Mouse (Mus musculus) liver, adult 2 months (tissue): ENCODE results near the gene Bcdin3d. TPM values are rescaled to one million over a fixed set of nuclear protein-coding genes. Genes with fewer than 3 reads are reported as not detected.

Experiments used
- DNase-seq: peaks from one replicate; pipeline ENCODE4 v3.0.0-alpha.2; 2011; ENCODE audit warnings: low read depth, low spot score; ENCODE audit errors: extremely low read depth
- H3K27ac ChIP-seq: fragments of 200-500 bp; replicated peaks from 2 replicates; pipeline ENCODE4 v1.5.1; 2012; ENCODE audit warnings: low read depth, mild to moderate bottlenecking, control low read depth, inconsistent platforms, low read length; ENCODE audit not compliant: insufficient read depth
- H3K27me3 ChIP-seq: fragments of 200-500 bp; 2 replicates; pipeline ENCODE4 v1.6.1; 2012; ENCODE audit warnings: mild to moderate bottlenecking, moderate library complexity, low read length, inconsistent platforms; ENCODE audit not compliant: control insufficient read depth, insufficient read depth
- H3K36me3 ChIP-seq: fragments of 200-500 bp; 2 replicates; pipeline ENCODE4 v1.6.1; 2012; ENCODE audit warnings: low read length, inconsistent platforms; ENCODE audit not compliant: control insufficient read depth, insufficient read depth
- H3K4me1 ChIP-seq: fragments of 200-500 bp; 2 replicates; pipeline ENCODE4 v1.6.1; 2011; ENCODE audit warnings: low read length; ENCODE audit not compliant: control insufficient read depth, insufficient read depth
- H3K4me3 ChIP-seq: fragments of 200-500 bp; 2 replicates; pipeline ENCODE4 v1.5.1; 2011; ENCODE audit warnings: low read depth, mild to moderate bottlenecking, control low read depth, low read length, moderate library complexity; ENCODE audit not compliant: insufficient read depth
- H3K79me2 ChIP-seq: fragments of 200-500 bp; 2 replicates; pipeline ENCODE4 v1.6.1; 2012; ENCODE audit warnings: inconsistent platforms, mild to moderate bottlenecking, low read length, moderate library complexity; ENCODE audit not compliant: control insufficient read depth, insufficient read depth
- H3K9ac ChIP-seq: fragments of 200-500 bp; 2 replicates; pipeline ENCODE4 v1.6.1; 2012; ENCODE audit warnings: low read depth, mild to moderate bottlenecking, control low read depth, inconsistent platforms, low read length
- CTCF ChIP-seq: fragments of 200-500 bp; IDR thresholded peaks from 2 replicates; pipeline ENCODE4 v1.5.1; 2011; ENCODE audit warnings: low read depth, low read length, control low read depth
- POLR2A ChIP-seq: fragments of 200-500 bp; IDR thresholded peaks from 2 replicates; pipeline ENCODE4 v1.6.1; 2011; ENCODE audit warnings: low read length, control low read depth; ENCODE audit not compliant: insufficient read depth; ENCODE audit errors: extremely low read depth
- WGBS: fragments of 180-500 bp; shearing (Covaris S2); methylation state at CpG from one replicate; pipeline ENCODE4 v1.1.7; 2018; 5-methylcytosine and 5-hydroxymethylcytosine counted together
- polyA plus RNA-seq: library from polyadenylated mRNA; depleted of rRNA; stranded (reverse); fragments of >200 nt; gene quantifications from 2 replicates; pipeline ENCODE4 v1.2.3, GENCODE M21; 2012
- total RNA-seq: library from RNA; depleted of rRNA; stranded (reverse); fragments of >200 nt; gene quantifications from 2 replicates; pipeline ENCODE4 v1.2.3, GENCODE M21; 2014

Bcdin3d gene
- total and polyA plus RNA-seq, 2 experiments: 3.1 to 3.2 TPM

- WGBS: 79% methylated on average over 16 of the region's 16 CpGs
Measured at GRCm38 (mm10) chr15:99433081-99433718, 41.3 kb downstream of the Bcdin3d start.

GRCm38 (mm10) chr15:99431967-99432366 lies 42.6 kb downstream of the Bcdin3d start:
- Histone ChIP-seq H3K27me3 (no peaks in the 10 kb centered on the region), H3K4me1 (peaks cover 1% of the 10 kb centered on the region; the same call in 1 of the 2 replicates), H3K9ac (no peak overlapping the region), H3K79me2 (no peaks in the 10 kb centered on the region), H3K4me3 (no peak overlapping the region), H3K27ac (no peak overlapping the region), H3K36me3 (no peaks in the 10 kb centered on the region)
- TF ChIP-seq CTCF (no peak), POLR2A (no peak)
- DNase-seq: no peak
- 75% methylated on average over 8 of the region's 8 CpGs for WGBS

More at GRCm38 (mm10) chr15:99433081-99433718, 41.3 kb downstream of the Bcdin3d start:
- TF ChIP-seq CTCF (no peak), POLR2A (no peak)
- Histone ChIP-seq H3K36me3 (no peaks in the 10 kb centered on the region), H3K79me2 (no peaks in the 10 kb centered on the region), H3K9ac (no peak overlapping the region), H3K27me3 (no peaks in the 10 kb centered on the region), H3K4me1 (peaks cover 1% of the 10 kb centered on the region; the same call in 1 of the 2 replicates), H3K4me3 (no peak overlapping the region), H3K27ac (no peak overlapping the region)
- DNase-seq: no peak

- H3K4me1 ChIP-seq: peaks cover 1% of the 10 kb centered on the region; the same call in 1 of the 2 replicates
- WGBS: 72% methylated on average over 7 of the region's 7 CpGs
- no peak overlapping the region for H3K4me3 ChIP-seq
- no peak for DNase-seq
- TF ChIP-seq POLR2A (no peak), CTCF (no peak)
- no peaks in the 10 kb centered on the region for H3K79me2 ChIP-seq
- H3K9ac ChIP-seq: no peak overlapping the region
- H3K27me3 ChIP-seq: no peaks in the 10 kb centered on the region
- H3K36me3 ChIP-seq: no peaks in the 10 kb centered on the region
- no peak overlapping the region for H3K27ac ChIP-seq
Measured at GRCm38 (mm10) chr15:99431504-99431903, 43.0 kb downstream of the Bcdin3d start.

GRCm38 (mm10) chr15:99431063-99431462 lies 43.5 kb downstream of the Bcdin3d start:
- H3K4me1 ChIP-seq: peaks cover 1% of the 10 kb centered on the region; the same call in 1 of the 2 replicates
- 89% methylated on average over 10 of the region's 10 CpGs for whole genome bisulfite sequencing
- no peaks in the 10 kb centered on the region for H3K36me3 ChIP-seq
- no peak overlapping the region for H3K9ac ChIP-seq
- TF ChIP-seq CTCF: no peak
- TF ChIP-seq POLR2A: no peak
- DNase-seq: no peak
- no peaks in the 10 kb centered on the region for H3K27me3 ChIP-seq
- no peak overlapping the region for H3K27ac ChIP-seq
- H3K79me2 ChIP-seq: no peaks in the 10 kb centered on the region
- no peak overlapping the region for H3K4me3 ChIP-seq

- no peak for DNase-seq
- 63% methylated on average over 8 of the region's 8 CpGs for WGBS
- TF ChIP-seq POLR2A: no peak
- no peak for TF ChIP-seq CTCF
- Histone ChIP-seq H3K4me1 (peaks cover 1% of the 10 kb centered on the region; the same call in 1 of the 2 replicates), H3K36me3 (no peaks in the 10 kb centered on the region), H3K9ac (no peak overlapping the region), H3K79me2 (no peaks in the 10 kb centered on the region), H3K27me3 (no peaks in the 10 kb centered on the region), H3K27ac (no peak overlapping the region), H3K4me3 (no peak overlapping the region)
Measured at GRCm38 (mm10) chr15:99430394-99430793, 44.1 kb downstream of the Bcdin3d start.

GRCm38 (mm10) chr15:99423884-99424283 lies 50.6 kb downstream of the Bcdin3d start:
- H3K9ac ChIP-seq: no peak overlapping the region
- 96% methylated on average over 9 of the region's 9 CpGs for WGBS

More at GRCm38 (mm10) chr15:99423884-99424283, 50.6 kb downstream of the Bcdin3d start:
- Histone ChIP-seq H3K4me1 (no peaks in the 10 kb centered on the region; the same call in 1 of the 2 replicates), H3K27me3 (no peaks in the 10 kb centered on the region), H3K27ac (no peak overlapping the region), H3K79me2 (no peaks in the 10 kb centered on the region), H3K4me3 (no peak overlapping the region), H3K36me3 (no peaks in the 10 kb centered on the region)
- DNase-seq: no peak
- TF ChIP-seq POLR2A (no peak), CTCF (no peak)
